Mouse (Mus musculus): ENCODE data around the gene Gm49355. TPM values are rescaled to one million over a fixed set of nuclear protein-coding genes. Genes with fewer than 3 reads are reported as not detected.

Gm49355 gene
- polyA plus RNA-seq, 1 experiment from 2014 or later: 0.23 TPM

- DNase-seq (ENCODE audit: low spot score) (peak; percentile 61), ATAC-seq (replicated peaks; ENCODE audit: low FRiP score) (no peak)
- H3K4me2 ChIP-seq (ENCODE audit: low read depth, low read length, severe bottlenecking): peak overlapping the region; percentile 60
- H3K4me3 ChIP-seq (ENCODE audit: low read depth, low read length): peak overlapping the region; percentile 60
- H3K9me3 ChIP-seq (ENCODE audit: control insufficient read depth, low read length): no peaks in the 10 kb centered on the region
- H3K27ac ChIP-seq (ENCODE audit: low read depth, low read length): peak overlapping the region; percentile 75
- WGBS: under 1% methylated on average over 19 of the region's 19 CpGs
- no peaks in the 10 kb centered on the region for H3K36me3 ChIP-seq (ENCODE audit: control insufficient read depth, insufficient read depth, low read length)
- H3K27me3 ChIP-seq (ENCODE audit: control insufficient read depth, insufficient read depth, low read length): peaks cover 53% of the 10 kb centered on the region
- peaks cover 26% of the 10 kb centered on the region; the same call in 1 of the 2 replicates for H3K4me1 ChIP-seq (replicated peaks; ENCODE audit: control insufficient read depth, insufficient read depth, low read length)
- H3K9ac ChIP-seq (ENCODE audit: low read length): peak overlapping the region; percentile 91
Measured at GRCm38 (mm10) chr14:12340238-12341074, 56.7 kb downstream of the Gm49355 start.

- Histone ChIP-seq H3K4me1 (replicated peaks; ENCODE audit: control insufficient read depth, insufficient read depth, low read length) (peaks cover 27% of the 10 kb centered on the region; the same call in 1 of the 2 replicates), H3K9ac (ENCODE audit: low read length) (peak overlapping the region; percentile 91), H3K27me3 (ENCODE audit: control insufficient read depth, insufficient read depth, low read length) (peaks cover 50% of the 10 kb centered on the region), H3K4me3 (ENCODE audit: low read depth, low read length) (peak overlapping the region; percentile 60), H3K27ac (ENCODE audit: low read depth, low read length) (peak overlapping the region; percentile 97), H3K9me3 (ENCODE audit: control insufficient read depth, low read length) (no peaks in the 10 kb centered on the region), H3K4me2 (ENCODE audit: low read depth, low read length, severe bottlenecking) (peak overlapping the region; percentile 60), H3K36me3 (ENCODE audit: control insufficient read depth, insufficient read depth, low read length) (no peaks in the 10 kb centered on the region)
- under 1% methylated on average over 42 of the region's 42 CpGs for WGBS
- ATAC-seq (replicated peaks; ENCODE audit: low FRiP score) (peak; percentile 13), DNase-seq (ENCODE audit: low spot score) (peak; percentile 85)
Measured at GRCm38 (mm10) chr14:12341075-12341788, 57.5 kb downstream of the Gm49355 start.

- H3K4me1 ChIP-seq (replicated peaks; ENCODE audit: control insufficient read depth, insufficient read depth, low read length): peaks cover 25% of the 10 kb centered on the region; the same call in 1 of the 2 replicates
- ATAC-seq (replicated peaks; ENCODE audit: low FRiP score) (no peak), DNase-seq (ENCODE audit: low spot score) (no peak)
- H3K27ac ChIP-seq (ENCODE audit: low read depth, low read length): peak overlapping the region; percentile 97
- no peaks in the 10 kb centered on the region for H3K9me3 ChIP-seq (ENCODE audit: control insufficient read depth, low read length)
- peak overlapping the region; percentile 91 for H3K9ac ChIP-seq (ENCODE audit: low read length)
- H3K36me3 ChIP-seq (ENCODE audit: control insufficient read depth, insufficient read depth, low read length): no peaks in the 10 kb centered on the region
- peak overlapping the region; percentile 60 for H3K4me3 ChIP-seq (ENCODE audit: low read depth, low read length)
- H3K4me2 ChIP-seq (ENCODE audit: low read depth, low read length, severe bottlenecking): peak overlapping the region; percentile 60
- WGBS: 3% methylated on average over 24 of the region's 24 CpGs
- H3K27me3 ChIP-seq (ENCODE audit: control insufficient read depth, insufficient read depth, low read length): peaks cover 45% of the 10 kb centered on the region
Measured at GRCm38 (mm10) chr14:12341789-12342457, 58.1 kb downstream of the Gm49355 start.

- H3K27me3 ChIP-seq (ENCODE audit: control insufficient read depth, insufficient read depth, low read length): peaks cover 42% of the 10 kb centered on the region
- peak overlapping the region; percentile 60 for H3K4me2 ChIP-seq (ENCODE audit: low read depth, low read length, severe bottlenecking)
- H3K27ac ChIP-seq (ENCODE audit: low read depth, low read length): peak overlapping the region; percentile 97
- H3K4me1 ChIP-seq (replicated peaks; ENCODE audit: control insufficient read depth, insufficient read depth, low read length): peaks cover 22% of the 10 kb centered on the region; the same call in 1 of the 2 replicates
- H3K4me3 ChIP-seq (ENCODE audit: low read depth, low read length): peak overlapping the region; percentile 60
- no peaks in the 10 kb centered on the region for H3K9me3 ChIP-seq (ENCODE audit: control insufficient read depth, low read length)
- H3K9ac ChIP-seq (ENCODE audit: low read length): peak overlapping the region; percentile 91
- DNase-seq (ENCODE audit: low spot score) (peak; percentile 68), ATAC-seq (replicated peaks; ENCODE audit: low FRiP score) (no peak)
- no peaks in the 10 kb centered on the region for H3K36me3 ChIP-seq (ENCODE audit: control insufficient read depth, insufficient read depth, low read length)
- WGBS: 2% methylated on average over 23 of the region's 23 CpGs
Measured at GRCm38 (mm10) chr14:12342458-12343131, 58.8 kb downstream of the Gm49355 start.

GRCm38 (mm10) chr14:12343451-12343941, 59.7 kb downstream of the Gm49355 start:
- no peaks in the 10 kb centered on the region for H3K9me3 ChIP-seq (ENCODE audit: control insufficient read depth, low read length)
- H3K4me1 ChIP-seq (replicated peaks; ENCODE audit: control insufficient read depth, insufficient read depth, low read length): peaks cover 22% of the 10 kb centered on the region; the same call in 1 of the 2 replicates
- no peak for ATAC-seq (replicated peaks; ENCODE audit: low FRiP score)
- DNase-seq (ENCODE audit: low spot score): peak; percentile 61
- H3K27ac ChIP-seq (ENCODE audit: low read depth, low read length): peak overlapping the region; percentile 97
- under 1% methylated on average over 20 of the region's 20 CpGs for WGBS
- no peaks in the 10 kb centered on the region for H3K36me3 ChIP-seq (ENCODE audit: control insufficient read depth, insufficient read depth, low read length)
- H3K4me3 ChIP-seq (ENCODE audit: low read depth, low read length): peak overlapping the region; percentile 60
- peak overlapping the region; percentile 60 for H3K4me2 ChIP-seq (ENCODE audit: low read depth, low read length, severe bottlenecking)
- H3K9ac ChIP-seq (ENCODE audit: low read length): peak overlapping the region; percentile 91
- H3K27me3 ChIP-seq (ENCODE audit: control insufficient read depth, insufficient read depth, low read length): peaks cover 48% of the 10 kb centered on the region

- no peak for ATAC-seq (replicated peaks; ENCODE audit: low FRiP score)
- DNase-seq (ENCODE audit: low spot score): no peak
- Histone ChIP-seq H3K9ac (ENCODE audit: low read length) (peak overlapping the region; percentile 91), H3K4me2 (ENCODE audit: low read depth, low read length, severe bottlenecking) (peak overlapping the region; percentile 60), H3K27me3 (ENCODE audit: control insufficient read depth, insufficient read depth, low read length) (peaks cover 54% of the 10 kb centered on the region), H3K9me3 (ENCODE audit: control insufficient read depth, low read length) (no peaks in the 10 kb centered on the region), H3K36me3 (ENCODE audit: control insufficient read depth, insufficient read depth, low read length) (no peaks in the 10 kb centered on the region), H3K4me3 (ENCODE audit: low read depth, low read length) (peak overlapping the region; percentile 60), H3K4me1 (replicated peaks; ENCODE audit: control insufficient read depth, insufficient read depth, low read length) (peaks cover 24% of the 10 kb centered on the region; the same call in 1 of the 2 replicates), H3K27ac (ENCODE audit: low read depth, low read length) (peak overlapping the region; percentile 97)
- WGBS: 3% methylated on average over 24 of the region's 24 CpGs
Measured at GRCm38 (mm10) chr14:12344061-12344745, 60.4 kb downstream of the Gm49355 start.

GRCm38 (mm10) chr14:12344746-12345240, 61.0 kb downstream of the Gm49355 start:
- Histone ChIP-seq H3K36me3 (ENCODE audit: control insufficient read depth, insufficient read depth, low read length) (no peaks in the 10 kb centered on the region), H3K27me3 (ENCODE audit: control insufficient read depth, insufficient read depth, low read length) (peaks cover 52% of the 10 kb centered on the region), H3K4me3 (ENCODE audit: low read depth, low read length) (peak overlapping the region; percentile 60), H3K27ac (ENCODE audit: low read depth, low read length) (peak overlapping the region; percentile 97), H3K4me2 (ENCODE audit: low read depth, low read length, severe bottlenecking) (peak overlapping the region; percentile 60), H3K9me3 (ENCODE audit: control insufficient read depth, low read length) (no peaks in the 10 kb centered on the region), H3K4me1 (replicated peaks; ENCODE audit: control insufficient read depth, insufficient read depth, low read length) (peaks cover 23% of the 10 kb centered on the region; the same call in 1 of the 2 replicates), H3K9ac (ENCODE audit: low read length) (peak overlapping the region; percentile 91)
- DNase-seq (ENCODE audit: low spot score) (peak; percentile 83), ATAC-seq (replicated peaks; ENCODE audit: low FRiP score) (peak; percentile 38)
- under 1% methylated on average over 39 of the region's 39 CpGs for WGBS

Measured in forebrain, embryonic 11.5 days (tissue).